Mouse (Mus musculus): ENCODE measurements at regions not wholly inside any gene's neighbourhood (a gene's known extent, or its start where the extent isn't known, plus 50 kb on each side); places are given as distances from the start of the nearest gene placed in this dataset.

DNA sequence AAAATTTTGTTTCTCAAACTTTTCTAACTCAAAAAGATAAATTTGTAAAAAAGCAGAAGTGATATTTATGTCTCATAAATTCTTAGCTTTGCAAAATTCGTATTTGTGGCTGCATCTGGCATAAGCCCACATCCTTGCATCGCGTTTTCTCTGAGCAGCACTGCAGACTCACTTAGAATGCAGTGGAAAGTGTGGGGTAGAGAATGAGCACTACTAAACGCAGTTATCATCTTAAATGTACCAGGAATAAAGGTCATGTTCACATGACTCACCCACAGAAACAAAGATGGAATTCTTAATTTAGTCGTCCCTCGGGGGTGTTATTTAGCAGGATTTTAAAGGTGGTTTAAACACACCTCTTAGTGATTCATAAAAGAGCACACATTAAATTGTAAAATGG, 126.8 kb upstream of the Frmd6 start:
- TF ChIP-seq CTCF (IDR thresholded peaks at IDR 0.05): no peak
- no peak for TF ChIP-seq EP300 (IDR thresholded peaks at IDR 0.05)
